Mouse (Mus musculus): Measurements from ENCODE around the gene 4930404H24Rik.

- TF ChIP-seq POLR2A (IDR thresholded peaks at IDR 0.05; ENCODE audit: low read depth, low read length) (no peak), CTCF (IDR thresholded peaks at IDR 0.05; ENCODE audit: extremely low read depth, insufficient read length, insufficient replicate concordance, low read depth, low read length) (no peak)
Measured at GRCm38 (mm10) chr2:153493393-153493731, 772 bp downstream of the 4930404H24Rik start.
